Mouse (Mus musculus) lung, postnatal 0 days (tissue): ENCODE results near the gene Aff3. TPM values are rescaled to one million over a fixed set of nuclear protein-coding genes. Genes with fewer than 3 reads are reported as not detected.

ENCODE experiments used
- ATAC-seq: fragments of 200-750 bp; cut with Nextera tagmentation; 2 replicates; pipeline ENCODE4 v1.8.0; 2017; ENCODE audit warnings: moderate library complexity
- DNase-seq: peaks from one replicate; pipeline ENCODE4 v3.0.0-alpha.2; 2016; ENCODE audit warnings: low spot score
- H3K27ac ChIP-seq: fragments of 300-500 bp; sonication (generic); 2 replicates; pipeline ENCODE4 v1.5.1; 2014; ENCODE audit warnings: antibody characterized with exemption, mild to moderate bottlenecking, low read length, mixed read lengths
- H3K27me3 ChIP-seq: fragments of 300-500 bp; sonication (generic); replicated peaks from 2 replicates; pipeline ENCODE4 v1.6.1; 2014; ENCODE audit warnings: low read length, mixed read lengths; ENCODE audit not compliant: insufficient read depth
- H3K36me3 ChIP-seq: fragments of 300-500 bp; sonication (generic); 2 replicates; pipeline ENCODE4 v1.6.1; 2014; ENCODE audit warnings: low read length, mixed read lengths; ENCODE audit not compliant: insufficient read depth
- H3K4me1 ChIP-seq: fragments of 300-500 bp; sonication (generic); 2 replicates; pipeline ENCODE4 v1.6.1; 2014; ENCODE audit warnings: antibody characterized with exemption, low read depth, low read length, mixed read lengths; ENCODE audit not compliant: insufficient read depth
- H3K4me2 ChIP-seq: fragments of 300-500 bp; sonication (generic); replicated peaks from 2 replicates; pipeline ENCODE4 v1.6.1; 2014; ENCODE audit warnings: low read depth, mild to moderate bottlenecking, low read length, moderate library complexity, mixed read lengths
- H3K4me3 ChIP-seq: fragments of 300-500 bp; sonication (generic); 2 replicates; pipeline ENCODE4 v1.5.1; 2014; ENCODE audit warnings: low read depth, low read length
- H3K9ac ChIP-seq: fragments of 300-500 bp; sonication (generic); replicated peaks from 2 replicates; pipeline ENCODE4 v1.6.1; 2014; ENCODE audit warnings: low read depth, mild to moderate bottlenecking
- H3K9me3 ChIP-seq: fragments of 300-500 bp; sonication (generic); 2 replicates; pipeline ENCODE4 v1.6.1; 2016; ENCODE audit warnings: low read length, mixed read lengths
- CTCF ChIP-seq: IDR thresholded peaks from 2 replicates; pipeline ENCODE4 v1.5.1; 2016; ENCODE audit warnings: antibody characterized with exemption, mild to moderate bottlenecking
- EP300 ChIP-seq: IDR thresholded peaks from 2 replicates; pipeline ENCODE4 v1.6.1; 2016; ENCODE audit warnings: antibody characterized with exemption, mild to moderate bottlenecking, control low read depth
- WGBS: fragments of 180-500 bp; shearing (Covaris S2); extraction: QIAGEN DNeasy Blood & Tissue Kit; methylation state at CpG from one replicate; pipeline ENCODE4 v1.1.7; 2014; 5-methylcytosine and 5-hydroxymethylcytosine counted together
- polyA plus RNA-seq: library from polyadenylated mRNA; unstranded; fragments of >200 nt; fragmentation: Nextera tagmentation; extraction: Ambion mirVana; gene quantifications from 2 replicates; pipeline ENCODE4 v1.2.1, GENCODE M21; 2015

Aff3 gene
- polyA plus RNA-seq, 1 experiment from 2014 or later = 5.9 TPM

- no peak overlapping the region for H3K4me2 ChIP-seq
- 81% methylated on average over 16 of the region's 16 CpGs for WGBS
- no peak for TF ChIP-seq EP300
- no peak for TF ChIP-seq CTCF
- ATAC-seq (no peak), DNase-seq (no peak)
- H3K27ac ChIP-seq = no peak overlapping the region
- no peak overlapping the region for H3K4me3 ChIP-seq
- no peaks in the 10 kb centered on the region for H3K36me3 ChIP-seq
- H3K27me3 ChIP-seq = no peaks in the 10 kb centered on the region
- no peak overlapping the region for H3K9ac ChIP-seq
- no peaks in the 10 kb centered on the region for H3K9me3 ChIP-seq
- no peaks in the 10 kb centered on the region for H3K4me1 ChIP-seq
Observed at GRCm38 (mm10) chr1:38320126-38320970, 344.4 kb downstream of the Aff3 start.

GRCm38 (mm10) chr1:38318614-38319013 lies 346.1 kb downstream of the Aff3 start:
- Histone ChIP-seq H3K27me3 (no peaks in the 10 kb centered on the region), H3K4me3 (no peak overlapping the region), H3K9me3 (no peaks in the 10 kb centered on the region), H3K4me2 (no peak overlapping the region), H3K36me3 (no peaks in the 10 kb centered on the region), H3K27ac (no peak overlapping the region), H3K4me1 (no peaks in the 10 kb centered on the region), H3K9ac (no peak overlapping the region)
- WGBS = 42% methylated on average over 2 of the region's 2 CpGs
- TF ChIP-seq CTCF (peak; percentile 39), EP300 (no peak)
- DNase-seq (peak; percentile 23), ATAC-seq (no peak)

- no peak for TF ChIP-seq EP300
- no peak for TF ChIP-seq CTCF
- Histone ChIP-seq H3K9ac (no peak overlapping the region), H3K4me2 (no peak overlapping the region), H3K27me3 (no peaks in the 10 kb centered on the region), H3K4me1 (no peaks in the 10 kb centered on the region), H3K4me3 (no peak overlapping the region), H3K9me3 (no peaks in the 10 kb centered on the region), H3K36me3 (no peaks in the 10 kb centered on the region), H3K27ac (no peak overlapping the region)
- ATAC-seq (no peak), DNase-seq (no peak)
- 81% methylated on average over 4 of the region's 4 CpGs for WGBS
Observed at GRCm38 (mm10) chr1:38315992-38316391, 348.8 kb downstream of the Aff3 start.

- H3K4me1 ChIP-seq = peaks cover 11% of the 10 kb centered on the region; the same call in 1 of the 2 replicates
- H3K27ac ChIP-seq = no peak overlapping the region
- H3K9me3 ChIP-seq = no peaks in the 10 kb centered on the region
- no peak overlapping the region for H3K4me2 ChIP-seq
- TF ChIP-seq EP300 = no peak
- TF ChIP-seq CTCF = no peak
- no peak overlapping the region for H3K4me3 ChIP-seq
- no peak for DNase-seq
- no peak for ATAC-seq
- 81% methylated on average over 8 of the region's 8 CpGs for WGBS
- no peaks in the 10 kb centered on the region for H3K27me3 ChIP-seq
- no peak overlapping the region for H3K9ac ChIP-seq
- H3K36me3 ChIP-seq = no peaks in the 10 kb centered on the region
Observed at GRCm38 (mm10) chr1:38310496-38310895, 354.3 kb downstream of the Aff3 start.

GRCm38 (mm10) chr1:38310076-38310475 lies 354.7 kb downstream of the Aff3 start:
- Histone ChIP-seq H3K9me3 (no peaks in the 10 kb centered on the region), H3K4me2 (no peak overlapping the region), H3K36me3 (no peaks in the 10 kb centered on the region), H3K27ac (no peak overlapping the region), H3K4me1 (peaks cover 11% of the 10 kb centered on the region; the same call in 1 of the 2 replicates), H3K4me3 (no peak overlapping the region), H3K9ac (no peak overlapping the region), H3K27me3 (no peaks in the 10 kb centered on the region)
- TF ChIP-seq CTCF (no peak), EP300 (no peak)
- 69% methylated on average over 4 of the region's 4 CpGs for WGBS
- ATAC-seq = no peak
- DNase-seq = no peak

GRCm38 (mm10) chr1:38309341-38309740 lies 355.4 kb downstream of the Aff3 start:
- no peak for ATAC-seq
- Histone ChIP-seq H3K9ac (no peak overlapping the region), H3K9me3 (no peaks in the 10 kb centered on the region), H3K27ac (no peak overlapping the region), H3K27me3 (no peaks in the 10 kb centered on the region), H3K4me2 (no peak overlapping the region), H3K4me1 (peaks cover 11% of the 10 kb centered on the region; the same call in 1 of the 2 replicates), H3K36me3 (no peaks in the 10 kb centered on the region), H3K4me3 (no peak overlapping the region)
- WGBS = 95% methylated on average over 8 of the region's 8 CpGs
- TF ChIP-seq CTCF (no peak), EP300 (no peak)
- no peak for DNase-seq
